Mouse (Mus musculus): ENCODE data around the gene Fam114a1.

DNA sequence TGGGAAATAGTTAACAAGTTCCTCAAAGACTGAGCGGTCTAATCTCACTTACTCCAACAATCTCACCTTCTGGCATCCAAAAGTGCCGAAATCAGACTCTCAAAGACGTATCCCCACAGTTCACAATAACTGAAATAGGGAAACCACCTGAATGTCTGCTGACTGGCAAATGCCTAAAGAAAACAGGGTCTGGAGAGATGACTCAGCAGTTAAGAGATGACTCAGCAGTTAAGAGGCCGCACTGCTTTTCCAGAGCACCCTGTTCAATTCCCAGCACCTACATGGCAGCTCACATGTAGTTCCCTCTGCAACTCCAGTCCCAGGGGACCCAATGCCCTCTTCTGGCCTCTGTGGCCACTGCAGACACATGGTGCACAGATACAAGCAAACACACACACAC is 108.2 kb downstream of the Fam114a1 start:
- TF ChIP-seq GATA1 (IDR thresholded peaks at IDR 0.05; ENCODE audit: borderline replicate concordance, low read length) (no peak), FLI1 (IDR thresholded peaks at IDR 0.05; ENCODE audit: low read length) (no peak)

Data from megakaryocyte, embryonic 14.5 days (primary cell).